Mouse (Mus musculus) kidney, adult 8-10 months (tissue): ENCODE measurements around the gene Rbm19.

Source experiments
- DNase-seq, 2 experiments: peaks; one replicate each; pipeline ENCODE4 v3.0.0; 2022

Gene Rbm19

DNA sequence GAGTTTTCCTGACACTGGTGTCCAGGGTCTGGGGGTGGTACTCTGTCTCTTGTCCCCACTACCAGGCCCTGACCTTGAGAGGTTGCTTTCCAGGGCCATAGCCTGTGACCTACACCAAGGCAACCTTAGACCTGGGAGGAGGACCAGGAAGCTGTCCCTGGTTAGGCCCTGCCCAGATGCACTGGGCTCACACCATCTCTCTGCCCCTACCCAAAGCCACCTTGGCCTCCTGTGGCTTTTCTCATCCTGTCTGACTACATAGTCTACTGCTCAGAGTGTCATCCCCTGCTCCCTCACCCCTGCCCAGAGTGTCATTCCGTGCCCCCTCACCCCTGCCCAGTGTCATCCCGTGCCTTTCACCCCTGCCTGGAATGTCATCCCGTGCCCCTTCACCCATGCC lies 19.6 kb downstream of the Rbm19 start:
- DNase-seq: no peak

DNA sequence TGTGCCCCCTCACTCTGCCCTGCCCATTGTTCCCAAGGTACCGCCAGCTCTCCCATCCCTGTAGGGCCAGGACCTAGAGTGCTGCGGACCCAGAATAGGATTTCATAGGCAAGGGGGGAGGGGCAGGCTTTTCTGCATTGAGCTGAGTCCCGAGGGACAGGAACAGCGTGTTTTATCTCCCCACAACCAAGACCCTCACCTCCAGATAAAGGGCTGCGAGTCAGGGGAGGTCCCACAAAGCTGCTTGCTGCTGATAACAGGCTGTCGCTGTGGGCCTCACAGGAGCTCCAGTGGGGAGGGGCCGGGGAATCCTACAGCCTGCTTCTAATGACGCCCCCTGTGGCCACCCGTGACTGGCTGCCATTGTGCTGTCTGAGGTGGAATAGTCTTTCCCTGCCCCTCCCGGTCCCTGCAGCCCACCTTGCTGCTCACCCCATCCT lies 20.0 kb downstream of the Rbm19 start:
- DNase-seq: no peak

DNA sequence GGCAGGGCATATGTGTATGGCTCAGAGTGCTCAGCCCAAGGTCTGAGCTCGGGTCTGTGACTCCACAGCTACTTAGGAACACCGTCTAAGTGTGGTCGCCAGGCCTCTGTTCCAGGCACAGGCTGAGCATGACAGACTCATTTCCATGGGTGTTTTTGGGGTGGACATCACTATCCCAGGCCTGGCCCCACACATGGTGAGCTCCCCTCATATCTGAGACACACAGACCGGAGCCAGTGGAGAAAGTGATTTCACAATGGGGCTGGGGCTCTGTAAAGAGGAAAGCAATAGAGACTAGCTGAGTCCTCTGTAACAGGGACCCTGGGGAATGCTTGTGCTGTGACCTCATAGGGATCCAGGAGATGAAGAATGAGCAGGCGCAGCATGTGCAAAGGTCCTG lies 20.8 kb downstream of the Rbm19 start:
- DNase-seq: no peak

DNA sequence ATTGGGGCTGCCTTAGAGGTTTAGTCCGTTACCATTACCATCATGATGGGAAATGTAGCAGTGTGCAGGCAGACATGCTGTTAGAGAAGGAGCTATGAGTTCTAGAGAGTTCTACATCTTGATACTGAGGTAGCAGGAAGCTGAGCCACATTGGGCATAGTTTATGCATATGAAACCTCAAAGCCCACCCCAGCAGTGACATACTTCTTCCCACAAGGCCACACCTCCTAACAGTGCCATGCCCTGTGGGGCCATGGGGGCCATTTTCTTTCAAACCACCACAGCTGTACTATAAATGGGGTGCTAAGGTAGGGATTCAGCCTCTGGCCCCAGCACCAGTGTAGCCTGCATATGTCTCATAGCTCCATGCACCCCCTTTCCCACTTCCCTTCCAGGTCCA lies 21.6 kb downstream of the Rbm19 start:
- DNase-seq: no peak

DNA sequence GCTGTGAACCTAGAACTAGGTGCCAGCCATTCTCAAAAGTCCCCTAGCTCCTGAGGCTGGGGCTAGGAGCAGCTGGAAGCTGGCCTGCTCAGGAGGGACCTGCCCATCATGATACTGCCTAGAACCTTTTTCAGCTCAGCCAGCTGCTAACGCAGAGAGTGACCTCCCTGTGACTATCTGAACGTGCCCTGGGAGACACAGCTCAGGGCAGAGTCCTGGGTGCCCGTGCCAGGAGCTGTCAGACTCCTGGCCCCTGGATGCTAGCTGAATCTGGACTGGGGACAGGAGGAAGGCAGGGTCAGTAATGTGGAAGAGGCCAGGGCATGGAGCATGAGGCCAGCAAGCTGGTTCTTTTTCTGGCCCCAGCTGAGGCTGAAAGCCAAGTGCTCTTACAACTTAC lies 22.1 kb downstream of the Rbm19 start:
- peak; percentile 53 to 57 for DNase-seq

DNA sequence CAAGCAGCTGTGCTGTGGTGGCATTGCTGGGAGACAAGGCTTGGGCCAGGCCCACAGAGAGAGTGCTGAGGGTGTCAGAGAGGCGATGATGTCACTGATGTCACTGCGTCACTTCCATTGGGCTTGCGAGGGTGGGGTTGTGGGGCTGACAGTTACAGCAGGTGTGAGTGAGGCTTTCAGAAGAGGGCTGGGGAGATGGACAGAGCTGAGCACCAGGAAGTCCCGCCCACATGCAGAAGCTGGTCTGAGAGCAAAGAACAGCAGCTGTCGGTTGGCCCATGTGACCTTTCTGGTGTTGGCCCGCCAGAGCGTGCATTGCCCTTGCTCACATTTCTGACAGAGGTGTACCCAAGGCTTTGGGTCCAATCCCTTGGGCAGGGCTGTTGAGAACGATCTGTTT lies 23.0 kb downstream of the Rbm19 start:
- peak in 1 of 2 experiments; percentile 16 for DNase-seq

DNA sequence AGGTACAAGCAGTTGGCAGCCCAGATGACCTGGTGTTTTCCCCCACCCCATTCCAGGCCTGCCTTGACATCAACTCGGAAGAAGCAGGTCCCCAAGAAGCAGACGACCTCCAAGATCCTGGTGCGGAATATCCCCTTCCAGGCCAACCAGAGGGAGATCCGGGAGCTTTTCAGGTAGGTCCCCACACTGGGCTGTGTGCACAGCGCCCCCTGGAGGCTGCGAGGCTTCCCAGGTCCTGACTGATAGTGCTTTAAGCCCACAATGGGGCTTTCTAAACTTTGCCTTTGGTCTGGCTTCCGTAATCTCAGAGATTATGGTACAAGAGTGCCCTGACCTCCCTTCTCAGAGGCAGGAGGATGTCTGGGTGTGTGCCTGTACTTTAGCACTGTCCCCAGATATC lies 27.7 kb downstream of the Rbm19 start:
- no peak for DNase-seq

DNA sequence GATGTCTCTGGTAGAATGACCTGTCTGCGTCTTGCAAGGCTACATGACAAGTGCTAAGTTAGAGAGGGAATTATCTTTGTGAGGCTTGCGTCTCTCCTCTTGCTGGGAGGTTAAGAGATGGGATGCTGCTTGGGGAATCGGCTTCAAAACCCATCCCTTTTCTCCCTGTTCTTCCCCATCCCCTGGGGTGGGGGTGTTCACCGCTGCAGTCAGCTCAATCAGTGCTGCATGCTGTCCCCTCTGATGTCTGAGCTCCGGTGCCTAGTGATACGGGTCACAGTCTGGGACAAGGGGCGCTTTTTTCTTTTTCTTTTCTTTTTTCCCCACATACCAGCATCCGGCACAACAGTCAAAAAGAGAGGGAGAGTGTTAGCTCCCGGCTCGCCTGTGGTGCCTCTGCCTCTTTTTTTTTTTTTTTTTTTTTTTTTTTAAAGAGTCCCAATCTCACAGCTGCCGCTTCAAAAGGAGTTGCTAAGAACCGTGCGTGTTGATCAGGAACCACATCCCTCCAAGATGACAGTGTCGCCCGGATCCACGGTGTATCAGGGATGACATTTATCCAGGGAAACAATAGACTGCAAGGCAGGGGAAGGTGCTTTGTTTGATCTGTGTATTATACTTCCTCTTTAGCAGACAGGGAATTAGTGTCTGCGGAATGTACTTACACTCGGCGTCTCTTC lies 29.2 kb downstream of the Rbm19 start:
- no peak for DNase-seq

DNA sequence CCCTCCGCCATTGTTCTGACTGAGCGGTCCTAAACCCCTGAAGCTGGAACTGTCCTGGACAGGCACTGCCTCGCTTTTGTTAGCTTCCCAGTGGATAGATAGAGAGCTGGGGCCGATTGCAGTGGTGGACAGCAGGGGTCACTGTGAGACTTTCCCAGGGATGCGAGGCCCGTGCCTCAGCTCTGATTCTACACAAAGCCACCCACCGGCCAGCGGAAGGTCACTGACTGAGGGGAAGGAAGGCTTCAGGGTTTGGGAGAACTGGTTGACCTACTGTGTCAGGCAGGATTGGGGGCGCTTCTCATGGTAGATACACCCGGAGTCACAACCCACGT lies 29.8 kb downstream of the Rbm19 start:
- peak in 1 of 2 experiments; percentile 13 for DNase-seq

DNA sequence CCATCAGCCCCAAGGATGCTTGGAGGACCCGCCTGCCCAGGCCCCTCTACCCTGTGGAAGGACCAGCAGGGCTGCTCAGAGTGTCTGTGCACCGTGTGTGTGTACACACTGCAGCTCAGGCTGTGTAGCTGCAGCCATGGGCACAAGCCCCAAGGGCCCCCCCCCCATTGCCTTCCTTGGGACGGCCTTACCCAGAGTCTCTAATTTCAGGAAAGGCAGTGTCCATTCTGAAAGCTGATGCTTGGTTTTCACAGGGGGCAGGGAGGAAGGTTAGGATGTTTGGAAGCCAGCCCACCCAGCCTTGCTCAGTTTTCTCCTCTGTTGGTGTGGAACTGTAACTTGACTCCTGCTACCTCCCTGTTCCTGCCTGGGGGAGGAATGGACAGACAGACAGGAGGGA lies 30.6 kb downstream of the Rbm19 start:
- no peak for DNase-seq

DNA sequence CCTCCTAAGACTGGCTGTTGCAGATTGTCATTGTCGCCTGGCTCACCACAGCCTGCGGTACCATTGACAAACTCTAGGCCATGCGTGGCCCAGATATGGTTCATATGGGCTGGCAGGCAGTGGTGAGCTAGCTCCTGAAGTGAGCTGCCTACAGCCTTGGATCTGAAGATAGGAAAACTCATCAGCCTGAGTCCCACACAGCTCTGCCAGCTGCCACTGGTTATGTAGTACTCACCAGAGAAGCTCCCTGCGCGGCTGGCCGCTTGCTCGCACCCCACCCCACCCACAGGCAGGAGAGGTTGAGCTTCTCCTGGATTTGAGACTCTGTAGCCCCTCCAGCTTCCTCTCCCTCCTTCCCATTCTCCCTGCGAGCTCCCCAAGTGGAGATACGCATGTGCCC lies 32.0 kb downstream of the Rbm19 start:
- DNase-seq: no peak

DNA sequence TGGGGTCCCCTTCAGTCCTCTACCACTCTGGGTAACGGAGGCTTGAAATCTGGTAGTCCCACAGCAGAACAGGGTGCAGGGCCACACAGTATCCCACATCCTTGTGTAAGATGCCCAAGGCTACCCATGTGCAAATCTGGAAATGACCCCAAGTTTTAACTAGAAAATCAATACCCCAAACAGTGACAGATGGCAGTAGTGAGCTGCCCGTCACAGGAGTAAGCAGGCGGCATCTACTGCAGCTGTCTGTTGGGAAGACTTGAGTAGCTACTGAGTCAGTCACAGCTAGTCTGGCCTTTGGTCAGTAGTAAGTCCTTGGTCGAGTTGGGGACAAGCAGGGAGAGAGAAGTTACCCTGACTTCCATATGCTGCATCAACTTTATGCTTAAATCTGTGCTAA lies 34.9 kb downstream of the Rbm19 start:
- no peak for DNase-seq

DNA sequence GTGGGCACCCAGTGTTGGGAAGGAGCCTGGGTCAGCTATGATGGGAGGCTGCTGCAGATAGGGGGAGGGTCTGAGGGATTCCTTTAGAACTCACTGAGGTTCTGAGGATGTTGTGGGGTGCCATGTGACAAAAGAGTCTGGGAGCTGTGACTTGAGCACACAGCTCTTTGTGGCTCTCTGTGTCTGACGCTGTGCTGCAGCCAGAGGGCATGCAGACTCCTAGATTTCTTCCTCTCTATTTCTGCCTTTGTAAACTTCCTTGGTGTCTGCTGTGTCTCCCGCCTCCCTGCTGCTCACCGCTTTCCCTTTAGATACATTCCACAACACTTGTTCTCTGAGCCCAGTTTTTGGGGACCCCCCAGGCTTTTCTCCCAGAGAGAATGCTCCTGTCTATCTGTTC lies 36.9 kb downstream of the Rbm19 start:
- DNase-seq: no peak

DNA sequence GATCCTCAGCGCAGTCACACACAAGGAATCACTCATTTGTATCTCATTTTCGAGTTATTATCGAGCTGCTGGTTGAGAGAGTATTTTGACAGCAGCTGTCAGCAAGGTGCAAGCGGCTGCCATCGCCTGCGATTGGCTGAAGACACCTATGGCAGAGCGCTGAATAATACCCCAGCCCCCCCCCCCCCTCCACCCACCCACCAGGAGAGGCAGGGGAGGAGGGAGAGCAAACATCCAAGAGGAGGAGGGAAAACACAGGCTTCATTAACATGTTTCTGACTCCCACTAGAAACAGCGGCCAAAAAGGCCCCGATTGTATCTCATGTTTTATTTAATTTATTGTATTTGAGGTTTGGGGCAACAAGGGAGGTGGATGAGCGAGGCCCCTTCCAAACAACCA lies 39.4 kb downstream of the Rbm19 start:
- DNase-seq: no peak

DNA sequence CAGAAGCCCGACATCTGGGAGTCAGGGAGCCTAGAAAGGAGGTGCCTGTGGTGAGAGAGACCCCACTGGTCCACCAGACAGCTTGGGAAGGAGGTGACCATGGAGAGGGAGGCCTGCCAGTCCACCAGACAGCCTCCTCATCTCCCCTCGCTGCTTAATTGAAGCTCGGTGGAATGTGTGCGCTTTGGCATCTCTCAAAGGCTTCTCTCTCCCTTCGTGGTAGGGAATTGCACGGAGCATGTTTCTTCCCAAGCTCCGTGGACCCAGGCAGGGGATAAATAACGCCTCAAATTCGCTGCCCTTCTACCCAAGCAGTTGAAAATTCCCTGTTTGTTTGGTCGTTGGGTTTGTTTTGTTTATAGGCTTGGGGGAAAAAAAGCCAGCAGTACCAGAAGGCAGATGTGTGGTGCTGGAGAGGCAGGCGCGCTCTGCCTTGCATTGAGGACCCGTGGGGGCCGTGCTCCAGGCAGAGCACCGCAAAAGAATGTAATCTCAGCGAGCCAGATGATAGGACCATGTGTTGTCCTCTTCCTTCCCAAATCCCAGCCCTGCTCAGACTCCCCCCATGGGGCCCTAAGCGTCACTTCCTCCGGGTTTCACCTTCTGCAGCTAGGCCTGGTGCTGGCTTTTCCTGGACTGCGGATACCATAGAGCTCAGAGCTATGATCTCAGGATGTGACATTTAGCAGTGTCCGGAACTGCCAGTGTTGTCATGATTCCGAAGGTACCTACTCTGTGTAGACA lies 40.1 kb downstream of the Rbm19 start:
- DNase-seq: peak; percentile 26 to 32

DNA sequence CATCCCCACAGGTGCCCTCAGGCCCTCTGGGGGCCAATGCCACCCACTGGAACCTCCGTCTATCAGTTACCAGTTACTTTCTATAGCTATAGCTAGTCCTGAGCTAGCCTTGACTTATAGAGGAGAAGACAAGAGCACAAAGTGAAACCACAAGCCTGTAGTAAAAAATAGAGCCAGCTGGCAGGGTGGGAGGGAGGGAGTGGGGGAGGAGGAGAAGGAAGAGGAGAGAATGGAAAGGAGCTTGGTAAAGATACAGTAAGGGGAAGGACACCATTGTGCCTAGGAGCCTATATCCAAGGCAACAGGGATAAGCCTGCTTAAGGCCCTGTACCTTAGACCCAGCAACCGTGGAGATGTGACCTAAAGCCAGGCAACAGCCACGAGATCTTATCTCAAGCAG lies 40.9 kb downstream of the Rbm19 start:
- DNase-seq: no peak

DNA sequence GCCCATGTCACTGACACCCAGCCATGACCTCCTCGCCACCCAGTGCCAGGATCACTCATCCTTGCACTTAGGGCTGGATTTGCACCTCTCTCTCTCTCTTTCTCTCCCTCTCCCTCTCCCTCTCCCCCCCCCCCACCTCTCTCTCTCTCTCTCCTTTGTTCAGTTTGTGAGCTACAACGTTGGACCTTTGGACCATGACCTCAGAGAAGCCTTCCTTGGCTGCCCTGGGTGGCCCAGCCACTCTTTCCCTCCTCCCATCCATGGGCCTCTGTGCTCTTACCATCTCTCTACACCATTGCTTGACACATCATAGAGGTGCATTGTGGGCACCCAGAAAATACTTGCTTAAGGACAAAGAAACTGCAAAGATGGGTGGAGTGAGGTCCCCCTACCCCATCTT lies 42.2 kb downstream of the Rbm19 start:
- DNase-seq: peak; percentile 51 to 52

DNA sequence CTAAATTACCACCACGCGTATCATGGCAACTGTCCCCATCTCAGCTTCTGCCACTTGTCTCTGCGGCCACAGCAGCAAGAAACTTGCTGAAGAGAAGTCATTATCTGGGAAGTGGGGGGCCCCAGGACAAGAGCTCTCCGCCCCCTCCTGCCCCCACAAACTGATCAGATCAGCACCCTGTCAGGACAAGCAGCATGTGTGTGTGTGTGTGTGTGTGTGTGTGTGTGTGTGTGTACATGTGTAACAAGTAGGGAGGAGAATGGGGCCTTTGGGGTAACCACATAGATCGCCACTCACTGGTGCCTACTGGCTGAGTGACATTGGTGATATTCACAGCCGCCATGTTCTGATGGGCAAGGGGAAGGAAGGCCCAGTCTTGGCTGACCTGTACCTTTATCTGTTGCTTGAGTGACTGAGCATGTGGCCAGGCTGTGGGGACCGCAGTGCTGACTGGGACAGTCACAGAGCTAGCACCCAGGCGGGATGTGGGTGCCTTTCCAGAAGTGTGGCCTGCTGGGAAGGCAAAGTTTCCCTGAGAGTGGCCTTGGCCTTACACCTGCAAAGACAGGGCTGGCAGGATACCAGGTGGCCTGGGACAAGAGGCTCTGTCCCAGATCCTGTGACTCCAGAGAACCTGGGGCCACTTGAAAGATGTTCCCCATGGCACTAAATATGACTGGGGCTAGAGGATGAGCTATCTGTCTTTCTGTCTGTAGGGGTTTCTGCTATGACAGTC lies 44.8 kb downstream of the Rbm19 start:
- no peak for DNase-seq

DNA sequence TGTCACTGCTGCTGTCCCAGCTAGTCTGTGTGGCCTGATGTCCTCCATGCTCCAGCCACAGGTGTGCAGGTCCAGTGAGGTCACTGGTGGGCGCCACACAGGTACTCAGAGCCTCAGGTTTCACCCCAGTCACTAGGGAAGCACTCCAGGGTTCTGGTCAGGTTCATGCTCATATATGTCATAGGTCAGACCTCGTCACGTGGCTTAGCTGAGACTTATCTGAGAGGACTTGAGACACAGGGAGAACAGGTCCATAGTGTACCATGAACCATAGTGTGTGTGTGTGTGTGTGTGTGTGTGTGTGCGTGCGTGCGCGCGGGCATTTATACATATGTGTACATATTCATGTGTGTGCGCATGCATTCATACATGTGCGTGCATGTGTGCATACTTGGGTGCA lies 46.4 kb downstream of the Rbm19 start:
- no peak for DNase-seq

DNA sequence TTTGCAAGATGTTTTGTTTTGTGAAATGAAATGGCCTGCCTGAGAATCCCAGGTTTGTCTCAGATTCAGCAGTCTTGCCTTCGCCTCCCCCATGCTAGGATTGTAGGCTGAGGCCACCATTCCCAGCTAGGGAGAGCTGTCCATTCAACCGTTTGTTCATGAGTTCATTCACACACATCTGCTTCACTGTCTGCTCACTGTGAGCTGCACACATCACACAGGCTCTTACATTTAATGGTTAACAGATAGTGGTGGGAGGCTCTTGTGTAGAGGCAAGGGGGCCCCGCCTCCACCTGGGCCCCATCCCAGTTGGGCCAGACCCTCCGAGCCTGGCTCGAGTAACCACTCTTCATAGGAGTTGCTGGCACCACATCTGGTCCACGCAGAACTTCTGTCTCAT lies 47.2 kb downstream of the Rbm19 start:
- no peak for DNase-seq

DNA sequence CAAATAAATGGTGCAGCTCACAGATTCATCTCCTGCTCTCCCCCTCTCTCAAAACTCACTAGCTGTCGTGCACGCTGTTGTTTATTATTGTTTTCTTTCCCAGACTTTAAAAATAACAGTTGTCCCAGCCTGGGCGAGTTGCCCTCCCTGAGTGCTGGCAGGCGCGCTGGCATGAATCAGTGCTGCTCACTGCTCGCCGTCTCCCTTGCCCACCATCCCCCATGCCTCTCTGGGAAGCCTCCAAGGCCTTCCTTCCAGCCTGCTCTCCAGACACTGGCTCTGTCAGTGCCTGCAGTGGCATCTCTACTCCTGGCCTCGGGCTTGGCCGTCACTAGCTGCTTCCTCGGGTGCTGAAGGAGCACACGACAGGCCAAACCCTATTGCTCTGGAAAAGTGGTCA lies 48.2 kb downstream of the Rbm19 start:
- DNase-seq: no peak

DNA sequence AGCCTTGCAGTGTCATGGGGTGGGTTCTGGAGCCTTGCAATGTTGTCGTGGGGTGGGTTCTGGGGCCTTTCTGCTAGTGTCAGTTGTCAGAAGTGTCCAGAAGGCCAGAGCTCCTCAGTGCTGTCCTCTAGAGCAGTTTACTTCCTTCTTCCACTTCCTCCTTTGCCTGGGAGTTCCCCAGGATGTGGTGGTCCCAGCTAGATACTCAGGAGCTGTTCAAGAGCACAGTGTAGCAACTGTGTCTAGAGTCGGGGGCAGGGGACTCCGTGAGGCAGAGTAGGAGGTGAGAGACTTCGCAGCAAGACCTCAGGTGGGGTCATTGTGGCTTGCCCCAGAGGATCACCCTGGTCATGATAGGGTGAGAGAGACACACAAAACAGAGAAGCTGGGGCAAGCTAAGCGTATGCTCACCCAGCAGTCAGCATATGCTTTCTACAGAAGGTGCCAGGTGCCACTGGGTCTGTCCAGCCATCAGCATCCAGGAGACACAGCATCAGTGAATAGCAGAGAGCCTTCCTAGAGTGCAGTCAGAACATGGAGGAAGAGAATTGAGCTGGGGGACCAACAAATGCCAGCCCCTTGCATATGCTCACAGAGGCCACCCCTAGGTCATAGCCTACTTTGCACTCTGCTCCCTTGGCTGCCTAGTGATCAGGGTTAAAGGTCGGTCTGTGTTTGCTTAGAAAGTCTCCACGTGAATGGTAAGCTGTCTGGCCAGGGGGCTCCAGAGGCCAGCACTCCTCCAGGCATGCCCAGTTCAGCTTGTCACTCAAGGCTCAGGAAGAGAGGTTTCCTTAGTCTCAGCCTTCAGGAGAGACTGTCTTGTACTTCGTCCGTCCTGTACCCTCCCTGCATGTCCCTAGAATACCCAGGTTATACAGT lies 49.0 kb downstream of the Rbm19 start:
- DNase-seq: peak; percentile 21 to 37

DNA sequence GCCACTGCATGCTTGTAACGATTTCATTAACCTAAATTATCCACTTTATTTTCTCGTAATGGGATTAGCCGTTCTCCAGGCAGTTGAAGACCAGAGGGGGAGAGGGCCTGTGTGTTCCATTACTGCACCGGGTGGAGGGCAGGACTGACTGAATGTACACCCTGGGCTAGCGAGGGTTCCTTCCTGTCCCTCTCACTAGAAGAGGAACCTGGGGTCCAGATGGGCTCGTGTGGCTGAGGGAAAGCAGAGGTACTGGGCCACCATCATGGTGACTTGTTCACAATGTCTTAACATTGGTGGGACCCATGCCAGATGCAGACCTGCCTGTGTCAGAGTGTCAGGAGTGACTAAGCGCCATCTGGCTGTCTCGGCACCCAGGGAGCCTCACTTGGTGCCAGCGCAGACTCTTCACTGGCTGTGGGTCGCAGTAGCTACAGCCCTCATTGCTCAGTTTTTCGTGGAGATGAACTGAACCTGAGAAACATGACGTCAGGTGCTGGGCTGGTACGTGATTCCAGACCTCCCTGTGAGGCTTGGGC lies 51.6 kb downstream of the Rbm19 start:
- no peak for DNase-seq
